7 mouse cellular contexts compared by ENCODE assay signal in genomic region chr19:57098241-57099093, GRCm38 (mm10).
DNase-seq lines count a peak whose midpoint lies in the region.

No protein-coding gene starts in this region.

- peak; percentile 61 for DNase-seq in ovary, postnatal 36 days (ENCODE audit: low spot score)
- no peak for DNase-seq in ovary, postnatal 14 days (ENCODE audit: low spot score)
- DNase-seq in cerebellum, postnatal 36 days = peak; percentile 55 to 76
- DNase-seq in heart, adult 8-10 months (ENCODE audit: low spot score) = peak; percentile 88
- peak; percentile 42 to 55 for DNase-seq in kidney, postnatal 36 days
- peak; percentile 85 for DNase-seq in lung, postnatal 36 days
- no peak for DNase-seq in spleen, postnatal 14 days (ENCODE audit: low spot score in 2 of 2)

Comparison
In these comparisons a context has a peak if more than half of its experiments do, and no peak if none do; other contexts are left out.
1. DNase-seq: peak in ovary, postnatal 36 days (single experiment), cerebellum, postnatal 36 days (2 of 2), heart, adult 8-10 months (single experiment), kidney, postnatal 36 days (2 of 2) and lung, postnatal 36 days (single experiment); none in ovary, postnatal 14 days (single experiment) and spleen, postnatal 14 days (0 of 2).